Mouse (Mus musculus): Measurements from ENCODE around the gene Usp40. TPM values are rescaled to one million over a fixed set of nuclear protein-coding genes. Genes with fewer than 3 reads are reported as not detected.

Gene Usp40
- polyA plus RNA-seq, 1 experiment, result 19.4 TPM

DNA sequence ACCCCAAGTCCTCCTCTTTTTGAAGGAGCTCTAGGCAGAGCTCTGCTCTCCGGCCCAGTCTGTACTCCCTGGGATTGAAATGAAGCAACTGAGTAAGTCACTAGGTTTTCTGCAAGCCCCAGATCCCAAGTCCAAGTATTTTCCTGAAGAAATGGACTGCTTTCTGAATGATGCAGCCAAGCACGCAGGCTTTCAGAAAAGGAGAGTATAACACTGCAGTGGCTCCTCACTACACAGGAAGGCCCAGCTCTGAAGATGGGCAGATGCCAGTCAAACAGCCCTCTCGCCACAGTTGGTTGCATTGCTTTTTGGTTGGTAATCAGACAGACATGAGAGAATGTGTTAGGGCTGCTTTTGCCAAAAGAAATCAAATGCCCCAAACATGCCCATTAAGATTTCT is 56.7 kb downstream of the Usp40 start:
- no peak for DNase-seq (ENCODE audit: extremely low spot score in 1 of 2, low spot score in 1 of 2)

DNA sequence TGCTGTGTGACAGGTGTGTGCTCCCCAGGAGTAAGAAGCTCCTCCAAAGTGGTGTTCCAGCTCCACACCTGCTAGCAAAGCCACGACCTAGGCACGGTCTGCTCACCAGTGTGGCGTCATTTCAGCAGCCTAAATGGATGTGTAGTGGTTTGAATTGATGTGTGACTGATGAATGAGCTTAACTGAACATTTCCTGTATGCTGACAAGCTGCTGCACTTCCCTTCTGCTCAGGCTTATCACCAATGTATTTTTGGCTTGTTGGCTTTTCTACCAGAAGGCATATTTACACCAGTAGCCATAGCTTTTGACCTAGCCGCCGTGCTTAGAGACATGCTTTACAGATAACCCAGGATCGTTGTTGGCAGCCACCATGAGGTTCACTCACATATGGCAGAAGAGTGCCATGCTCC is 60.7 kb downstream of the Usp40 start:
- DNase-seq (ENCODE audit: extremely low spot score in 1 of 2, low spot score in 1 of 2), result no peak

DNA sequence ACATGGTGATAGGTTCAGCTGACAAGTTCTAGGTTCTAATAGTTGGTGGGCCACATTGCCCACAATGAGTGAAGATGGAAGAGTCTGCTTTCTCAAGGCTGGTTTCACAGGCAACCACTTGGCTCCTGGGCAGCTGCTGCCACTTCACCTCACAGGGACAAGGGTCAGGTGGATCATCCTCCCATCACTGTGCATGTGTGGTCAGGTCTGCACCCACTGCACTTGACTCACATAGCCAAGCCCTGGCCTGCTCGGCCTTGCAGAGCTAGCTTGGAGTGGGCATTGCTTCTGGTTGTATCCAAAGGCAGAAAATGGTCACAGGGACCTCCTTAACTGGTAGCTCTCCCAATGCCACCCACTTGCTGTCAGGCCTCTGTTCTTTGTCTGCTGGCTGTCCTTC is 66.6 kb downstream of the Usp40 start:
- DNase-seq (ENCODE audit: extremely low spot score in 1 of 2, low spot score in 1 of 2), result no peak

DNA sequence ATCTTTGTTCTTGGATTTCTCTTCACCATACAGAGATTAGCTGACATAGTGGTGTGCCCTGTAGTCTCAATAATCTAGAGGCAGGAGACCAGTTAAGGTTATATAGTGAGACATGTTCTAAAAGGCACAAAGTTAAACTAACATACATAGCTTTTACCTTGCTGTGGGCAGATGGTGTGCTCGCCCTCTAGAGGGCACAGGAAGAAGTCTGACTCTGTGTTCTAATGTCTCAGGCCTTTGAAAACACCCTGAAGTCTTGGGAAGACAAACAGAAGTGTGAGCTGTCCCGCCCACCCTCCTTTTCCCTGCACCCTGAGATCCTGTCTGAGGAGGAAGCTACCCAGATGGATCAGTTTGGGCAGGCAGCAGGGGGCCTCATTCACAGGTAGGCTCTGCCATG is 71.8 kb downstream of the Usp40 start:
- no peak for DNase-seq (ENCODE audit: extremely low spot score in 1 of 2, low spot score in 1 of 2)

DNA sequence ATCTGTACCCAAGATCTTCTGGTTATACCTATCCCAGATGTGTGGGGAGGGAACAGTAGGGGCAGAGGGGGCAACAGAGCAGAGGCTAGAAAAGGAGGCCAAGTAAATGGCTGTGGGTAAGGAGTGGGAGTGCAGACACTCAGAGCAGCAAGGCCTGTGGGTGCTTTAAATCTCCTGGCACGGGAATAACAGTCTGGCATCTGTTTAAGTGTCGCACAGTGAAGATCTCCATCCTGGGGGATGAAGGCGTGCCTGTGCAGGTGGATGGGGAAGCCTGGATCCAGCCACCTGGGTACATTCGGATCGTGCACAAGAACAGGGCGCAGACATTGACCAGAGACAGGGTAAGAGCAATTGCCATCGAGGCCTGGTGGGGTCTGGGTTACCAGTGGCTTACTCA is 72.3 kb downstream of the Usp40 start:
- peak in 1 of 2 experiments; percentile 67 for DNase-seq (ENCODE audit: extremely low spot score in 1 of 2, low spot score in 1 of 2)

DNA sequence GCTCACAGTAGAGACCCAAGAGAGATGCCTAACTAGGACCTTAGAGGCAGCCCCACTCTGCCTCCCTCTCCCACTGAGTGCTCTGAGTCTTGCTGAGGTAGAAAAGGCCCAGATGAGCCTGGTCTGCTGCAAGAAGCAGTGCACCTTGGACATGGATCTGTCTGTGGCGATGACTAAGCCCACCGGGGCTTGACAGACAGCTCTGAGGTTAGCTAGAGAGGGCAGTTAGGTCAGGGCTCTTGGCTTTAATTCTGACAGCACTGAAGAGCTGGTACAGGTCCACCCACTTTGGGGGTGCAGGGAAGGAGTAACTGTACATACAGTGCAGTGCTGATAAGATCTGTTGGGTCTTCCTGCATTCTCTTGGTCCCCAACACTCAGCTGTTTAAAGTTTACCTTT is 72.8 kb downstream of the Usp40 start:
- DNase-seq (ENCODE audit: extremely low spot score in 1 of 2, low spot score in 1 of 2), result no peak

DNA sequence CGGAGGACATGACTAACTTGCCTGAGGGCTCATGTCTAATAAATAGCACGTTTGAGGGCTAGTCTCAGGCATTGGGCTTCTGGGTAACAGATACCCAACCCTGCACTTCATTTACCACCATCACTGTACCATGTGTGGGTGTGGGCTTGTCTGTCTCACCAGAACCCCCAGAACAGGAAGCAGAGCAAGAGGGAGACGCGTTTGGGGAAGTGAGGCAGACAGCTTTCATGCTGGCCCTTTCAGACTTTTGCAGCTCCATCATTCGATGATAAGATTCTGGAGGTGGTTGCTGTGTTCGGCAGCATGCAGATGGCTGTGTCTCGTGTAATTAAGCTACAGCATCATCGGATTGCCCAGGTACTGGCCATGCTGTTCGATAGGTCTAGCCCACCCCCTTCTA is 73.3 kb downstream of the Usp40 start:
- peak in 1 of 2 experiments; percentile 48 for DNase-seq (ENCODE audit: extremely low spot score in 1 of 2, low spot score in 1 of 2)

- DNase-seq (ENCODE audit: extremely low spot score in 1 of 2, low spot score in 1 of 2), result peak; percentile 55 to 64
These were observed 75.3 kb downstream of the Usp40 start for GRCm38 (mm10) chr1:87933051-87933450.

- no peak for DNase-seq (ENCODE audit: extremely low spot score in 1 of 2, low spot score in 1 of 2)
These were observed 78.6 kb downstream of the Usp40 start for GRCm38 (mm10) chr1:87929730-87930129.

GRCm38 (mm10) chr1:87924888-87925287 is 83.5 kb downstream of the Usp40 start:
- DNase-seq (ENCODE audit: extremely low spot score in 1 of 2, low spot score in 1 of 2), result no peak

DNA sequence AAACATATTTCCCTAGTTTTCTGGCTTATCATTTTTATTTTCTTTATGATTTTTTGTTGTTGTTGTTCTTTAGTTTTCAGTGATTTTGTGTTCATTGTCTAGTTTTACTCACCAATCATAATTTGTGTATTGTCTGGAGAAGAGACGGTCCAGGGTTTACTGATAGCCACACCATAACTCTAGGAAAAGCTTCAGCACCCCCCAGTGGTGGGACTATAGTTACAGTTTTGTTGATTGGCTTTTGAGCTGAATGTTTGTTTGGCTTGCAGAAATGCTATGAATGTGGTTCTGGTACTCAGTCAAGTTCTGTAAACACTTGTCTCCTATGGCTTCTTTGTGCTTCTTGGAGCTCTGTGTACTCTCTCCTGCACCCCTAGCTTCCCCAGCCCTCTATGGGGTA is 85.7 kb downstream of the Usp40 start:
- peak in 1 of 2 experiments; percentile 71 for DNase-seq (ENCODE audit: extremely low spot score in 1 of 2, low spot score in 1 of 2)

GRCm38 (mm10) chr1:87920056-87920614 is 88.2 kb downstream of the Usp40 start:
- DNase-seq (ENCODE audit: extremely low spot score in 1 of 2, low spot score in 1 of 2), result no peak

GRCm38 (mm10) chr1:87918061-87918460 is 90.3 kb downstream of the Usp40 start:
- DNase-seq (ENCODE audit: extremely low spot score in 1 of 2, low spot score in 1 of 2), result no peak

- DNase-seq (ENCODE audit: extremely low spot score in 1 of 2, low spot score in 1 of 2), result no peak
These were observed 91.0 kb downstream of the Usp40 start for GRCm38 (mm10) chr1:87917361-87917760.

DNA sequence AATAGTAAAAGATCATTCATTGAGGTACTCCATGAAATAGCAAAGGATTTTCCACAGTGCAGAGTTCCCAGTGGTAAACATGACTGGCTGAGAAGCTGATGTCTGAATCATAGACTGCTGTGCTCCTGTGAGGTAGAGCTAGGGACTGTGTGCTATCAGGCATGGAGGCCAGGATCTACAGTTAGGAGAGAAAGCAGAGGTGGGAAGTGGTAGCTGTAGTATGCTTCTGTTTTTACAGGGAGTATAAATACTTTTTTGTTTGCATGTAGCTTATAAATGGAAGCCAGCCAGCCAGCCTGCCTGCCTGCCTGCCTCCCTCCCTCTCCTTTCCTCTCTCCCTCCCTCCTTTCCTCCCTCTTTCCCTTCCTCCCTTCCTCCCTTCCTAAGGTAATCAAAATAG is 95.0 kb downstream of the Usp40 start:
- peak in 1 of 2 experiments; percentile 55 for DNase-seq (ENCODE audit: extremely low spot score in 1 of 2, low spot score in 1 of 2)

DNA sequence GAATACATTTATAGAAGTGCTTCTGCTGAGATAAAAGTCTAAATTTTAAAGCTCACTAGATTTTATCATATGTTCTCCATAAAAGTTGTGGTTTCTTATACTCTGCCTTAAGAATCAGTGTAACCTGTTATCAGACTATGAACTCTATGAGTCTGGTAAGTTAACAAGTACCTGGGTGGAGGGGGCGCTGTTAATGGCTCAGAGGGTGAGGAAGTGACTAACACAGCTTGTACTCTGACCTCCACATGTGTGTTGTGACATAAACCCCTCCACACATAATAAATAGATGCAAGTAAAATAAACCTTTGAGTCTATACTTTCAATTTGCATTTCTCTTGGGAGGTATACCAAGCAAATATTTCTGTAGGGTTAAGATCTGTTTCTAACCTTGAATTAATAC is 97.9 kb downstream of the Usp40 start:
- no peak for DNase-seq (ENCODE audit: extremely low spot score in 1 of 2, low spot score in 1 of 2)

- no peak for DNase-seq (ENCODE audit: extremely low spot score in 1 of 2, low spot score in 1 of 2)
These were observed 98.8 kb downstream of the Usp40 start for GRCm38 (mm10) chr1:87909565-87909964.

DNA sequence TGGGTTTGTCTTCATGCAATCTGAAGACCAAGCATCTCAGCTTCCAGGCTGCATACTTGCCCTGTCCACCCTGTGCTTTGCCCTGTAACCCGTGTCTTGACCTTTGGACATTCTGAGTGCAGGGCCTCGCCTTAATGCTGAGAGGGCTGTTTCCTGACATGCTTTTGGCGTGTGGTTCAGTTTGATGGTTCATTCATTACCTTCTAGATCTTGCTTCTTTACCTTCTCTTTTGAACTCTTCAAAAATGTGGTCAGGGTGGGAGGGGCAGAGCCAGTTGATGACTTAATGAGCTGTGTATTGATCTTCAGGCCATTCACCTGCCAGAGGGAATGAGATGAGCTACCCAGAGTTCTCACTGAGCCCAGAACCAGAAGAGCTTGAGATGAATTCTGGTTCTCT is 99.6 kb downstream of the Usp40 start:
- no peak for DNase-seq (ENCODE audit: extremely low spot score in 1 of 2, low spot score in 1 of 2)

DNA sequence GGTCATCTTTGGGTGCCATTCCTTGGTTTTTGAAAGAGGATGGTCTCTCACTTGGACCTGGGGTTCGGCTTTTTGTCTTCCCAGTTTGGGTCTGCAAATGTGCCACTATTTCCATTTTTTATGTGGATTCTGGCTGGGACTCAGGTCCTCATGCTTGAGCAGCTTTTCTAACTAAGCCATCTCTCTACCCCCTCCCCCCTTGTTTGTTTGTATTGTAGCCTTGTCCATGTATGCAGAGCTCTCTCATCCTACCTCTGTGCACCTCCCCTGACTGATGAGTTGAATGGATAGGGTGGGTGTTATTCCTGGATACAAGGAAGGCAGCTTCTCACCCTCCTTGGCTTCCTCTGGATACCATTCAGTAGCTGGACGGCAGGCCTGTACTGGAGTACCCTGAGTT is 100.3 kb downstream of the Usp40 start:
- no peak for DNase-seq (ENCODE audit: extremely low spot score in 1 of 2, low spot score in 1 of 2)

- DNase-seq (ENCODE audit: extremely low spot score in 1 of 2, low spot score in 1 of 2), result no peak
These were observed 101.9 kb downstream of the Usp40 start for GRCm38 (mm10) chr1:87906361-87906956.

DNA sequence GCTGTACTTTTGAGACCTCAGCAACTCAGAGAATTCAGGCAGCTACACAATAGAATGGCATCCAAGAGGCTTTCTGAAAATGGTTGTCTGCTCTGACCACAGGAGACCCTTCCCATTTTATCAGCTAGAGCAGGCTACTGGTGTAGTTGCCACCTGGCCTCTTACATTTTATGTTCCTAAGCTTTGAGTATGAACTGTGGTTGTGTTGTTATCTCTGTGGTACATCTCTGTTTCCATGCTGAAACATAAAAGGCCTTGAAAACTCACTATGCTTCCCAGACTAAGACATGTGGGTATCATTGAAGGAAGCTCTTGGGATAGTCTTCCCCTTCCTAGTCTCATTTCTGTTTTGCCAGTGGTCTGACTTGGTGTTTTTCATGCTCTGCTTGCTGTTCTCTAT is 106.2 kb downstream of the Usp40 start:
- DNase-seq (ENCODE audit: extremely low spot score in 1 of 2, low spot score in 1 of 2), result no peak

DNA sequence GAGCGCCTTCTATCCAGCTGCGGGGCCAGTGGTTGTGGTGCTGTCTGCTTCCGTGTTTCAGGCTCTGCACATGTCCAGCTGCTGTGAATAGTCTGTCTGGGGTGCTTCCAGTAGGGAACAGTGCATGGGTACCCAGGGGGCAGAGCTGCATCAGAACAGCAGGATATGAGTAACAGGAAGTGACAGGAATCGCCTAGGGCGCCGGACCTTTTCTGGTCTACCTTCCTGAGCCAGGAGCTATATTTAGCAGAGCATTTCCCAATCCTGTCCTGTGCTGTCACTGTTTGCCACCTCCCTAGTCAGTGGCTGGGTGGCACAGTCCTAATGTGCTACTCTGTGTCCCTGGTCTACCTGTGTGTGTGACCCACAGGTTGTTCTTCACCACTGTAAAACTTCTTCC is 107.4 kb downstream of the Usp40 start:
- DNase-seq (ENCODE audit: extremely low spot score in 1 of 2, low spot score in 1 of 2), result no peak

DNA sequence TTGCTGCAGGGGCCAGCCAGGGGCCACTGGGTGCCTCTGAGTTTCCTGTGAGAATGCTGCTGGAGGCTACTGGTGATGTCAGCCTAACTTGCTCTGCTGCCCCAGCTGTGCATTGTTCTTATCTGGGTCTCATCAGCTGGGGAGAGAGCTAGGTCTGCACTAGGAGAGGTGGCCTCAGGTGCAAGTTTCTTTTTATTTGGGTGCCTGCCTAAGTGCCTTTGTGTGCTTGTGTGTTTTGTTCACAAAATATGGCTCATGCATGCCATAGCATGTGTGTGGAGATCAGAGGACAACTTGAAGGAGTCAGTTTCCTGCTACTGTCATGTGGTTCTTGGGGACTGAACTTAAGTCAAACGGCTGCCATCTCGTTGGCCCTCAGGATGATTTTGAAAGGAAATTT is 108.7 kb downstream of the Usp40 start:
- no peak for DNase-seq (ENCODE audit: extremely low spot score in 1 of 2, low spot score in 1 of 2)
